Mouse (Mus musculus) c-Kit-negative CD71-positive TER-119-positive erythroid progenitor cells, embryonic 14.5 days (primary cell): ENCODE measurements around the gene Ticrr.

ENCODE experiments used
- DNase-seq: peaks from one replicate; pipeline ENCODE4 v3.0.0-alpha.2; 2013; ENCODE audit warnings: low read depth, low spot score

Gene Ticrr

DNA sequence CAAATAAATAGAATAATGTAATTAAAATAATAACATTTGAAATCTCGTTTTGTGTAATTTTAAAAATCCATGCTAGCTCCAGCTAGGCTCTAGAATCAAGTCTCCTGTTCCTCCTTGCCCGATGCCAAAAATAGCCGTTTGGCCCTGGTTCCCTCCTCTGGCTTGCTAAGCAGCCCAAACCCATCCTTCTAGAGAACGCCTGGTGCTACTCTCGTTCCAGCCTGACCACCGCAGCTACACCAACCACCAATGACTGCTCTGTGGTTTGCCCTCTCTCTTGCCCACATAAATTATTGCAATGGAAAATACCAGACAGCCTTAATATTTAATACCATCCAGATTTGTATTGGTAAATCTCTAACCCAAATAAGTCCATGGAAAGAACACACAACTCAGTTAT lies 87.7 kb downstream of the Ticrr start:
- no peak for DNase-seq
